ENCODE assay signal across 8 mouse cellular contexts in the genomic region with DNA sequence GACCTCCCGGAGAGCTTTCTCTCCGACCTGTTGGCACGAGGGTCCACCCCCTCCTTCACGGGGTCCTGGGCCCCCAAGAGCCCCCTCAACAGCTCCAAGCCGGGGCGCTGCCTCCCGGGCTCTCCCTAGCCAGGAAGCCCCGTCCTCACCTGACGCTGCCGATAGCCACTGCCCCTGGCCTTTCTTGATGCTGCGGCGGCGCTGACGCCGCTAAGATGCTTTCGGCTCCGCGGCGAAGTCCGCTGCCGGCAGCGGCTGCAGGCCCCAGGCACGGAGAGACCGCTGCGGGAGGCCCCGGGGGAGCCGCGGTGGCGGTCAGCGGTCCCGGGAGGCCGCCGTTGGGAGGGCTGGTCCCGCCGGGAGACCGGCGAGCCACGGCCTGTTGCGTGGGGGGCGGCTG. TPM values are rescaled to one million over a fixed set of nuclear protein-coding genes. Genes with fewer than 3 reads are reported as not detected.
DNase-seq lines count a peak whose midpoint lies in the region; ATAC-seq and TF ChIP-seq lines count a peak whose summit lies in the region.

No protein-coding gene starts in this region.

- no peaks in the 10 kb centered on the region for H3K27me3 ChIP-seq in cerebellum, adult 2 months (ENCODE audit: control insufficient read depth, insufficient read depth, low read length)
- H3K27me3 ChIP-seq in spleen, adult 2 months (ENCODE audit: control insufficient read depth, insufficient read depth, low read length) = no peaks in the 10 kb centered on the region
- H3K27me3 ChIP-seq in liver, embryonic 11.5 days (replicated peaks; ENCODE audit: control insufficient read depth, insufficient read depth, low read length) = no peaks in the 10 kb centered on the region
- H3K27me3 ChIP-seq in stomach, embryonic 16.5 days (ENCODE audit: control insufficient read depth, insufficient read depth, low read length) = no peaks in the 10 kb centered on the region

- TF ChIP-seq POLR2A in cerebellum, adult 2 months (IDR thresholded peaks at IDR 0.05; ENCODE audit: borderline replicate concordance, insufficient read depth, low read length) = no peak
- no peak for TF ChIP-seq POLR2A in spleen, adult 2 months (IDR thresholded peaks at IDR 0.05; ENCODE audit: low read depth, low read length)

- 2% methylated on average over 40 of the region's 40 CpGs for WGBS in cerebellum, adult 2 months
- under 1% methylated on average over 40 of the region's 40 CpGs for WGBS in spleen, adult 2 months
- 0% methylated on average over 39 of the region's 40 CpGs for WGBS in liver, embryonic 11.5 days
- under 1% methylated on average over 40 of the region's 40 CpGs for WGBS in stomach, embryonic 16.5 days

- H3K9ac ChIP-seq in liver, embryonic 11.5 days (ENCODE audit: low read depth, low read length) = peak overlapping the region; percentile 99
- H3K9ac ChIP-seq in stomach, embryonic 16.5 days (ENCODE audit: low read length) = peak overlapping the region; percentile 100

- H3K4me2 ChIP-seq in liver, embryonic 11.5 days = peak overlapping the region; percentile 85
- H3K4me2 ChIP-seq in stomach, embryonic 16.5 days (ENCODE audit: low read depth, low read length) = peak overlapping the region; percentile 39

- H3K27ac ChIP-seq in cerebellum, adult 2 months (ENCODE audit: insufficient read depth, low read length) = peak overlapping the region; percentile 76
- peak overlapping the region; percentile 95 for H3K27ac ChIP-seq in spleen, adult 2 months (ENCODE audit: insufficient read depth, low read length)
- H3K27ac ChIP-seq in liver, embryonic 11.5 days (ENCODE audit: low read depth, low read length) = peak overlapping the region; percentile 100
- H3K27ac ChIP-seq in stomach, embryonic 16.5 days (ENCODE audit: low read length) = peak overlapping the region; percentile 99

- ATAC-seq in liver, embryonic 11.5 days (replicated peaks; ENCODE audit: low FRiP score) = no peak
- ATAC-seq in stomach, embryonic 16.5 days (ENCODE audit: insufficient read depth, low FRiP score) = no peak
- no peak for ATAC-seq in cerebellum, adult (ENCODE audit: insufficient number of reproducible peaks, low FRiP score, low TSS enrichment)

- peak overlapping the region; percentile 73 for H3K4me3 ChIP-seq in cerebellum, adult 2 months (replicated peaks; ENCODE audit: insufficient read depth, low read depth, low read length)
- peak overlapping the region; percentile 99 for H3K4me3 ChIP-seq in spleen, adult 2 months (ENCODE audit: extremely low read depth, insufficient read depth, insufficient read length)
- H3K4me3 ChIP-seq in liver, embryonic 11.5 days (ENCODE audit: low read depth, low read length) = peak overlapping the region; percentile 98
- peak overlapping the region; percentile 94 for H3K4me3 ChIP-seq in stomach, embryonic 16.5 days (replicated peaks; ENCODE audit: low read length)

- H3K9me3 ChIP-seq in liver, embryonic 11.5 days (ENCODE audit: control insufficient read depth, low read length) = no peaks in the 10 kb centered on the region
- no peaks in the 10 kb centered on the region for H3K9me3 ChIP-seq in stomach, embryonic 16.5 days (replicated peaks; ENCODE audit: control insufficient read depth, low read length)

- DNase-seq in cerebellum, adult 2 months = no peak
- DNase-seq in cerebellum, adult 11-12 months = no peak
- DNase-seq in spleen, adult 2 months (ENCODE audit: low read depth in 1 of 2, low spot score in 2 of 2) = no peak
- DNase-seq in spleen, postnatal 4 days (ENCODE audit: low spot score in 2 of 2) = no peak
- DNase-seq in liver, embryonic 11.5 days (ENCODE audit: low spot score) = no peak
- DNase-seq in left cerebral cortex, postnatal 25 days (ENCODE audit: low spot score in 2 of 2) = no peak

- intact Hi-C loops in left cerebral cortex, postnatal 25 days (cut with DNase I) = loop anchor here (1.0 to 5.0 kb wide), 4 partner anchors 15 to 295 kb away; a partner anchor contains a TSS

- H3K36me3 ChIP-seq in spleen, adult 2 months (ENCODE audit: control insufficient read depth, insufficient read depth, low read length) = peaks cover 23% of the 10 kb centered on the region
- H3K36me3 ChIP-seq in liver, embryonic 11.5 days (ENCODE audit: control insufficient read depth, insufficient read depth, low read length) = peaks cover 32% of the 10 kb centered on the region
- peaks cover 12% of the 10 kb centered on the region for H3K36me3 ChIP-seq in stomach, embryonic 16.5 days (ENCODE audit: control insufficient read depth, insufficient read depth, low read length)

- peaks cover 5% of the 10 kb centered on the region; the same call in 1 of the 2 replicates for H3K4me1 ChIP-seq in cerebellum, adult 2 months (ENCODE audit: control insufficient read depth, insufficient read depth, low read length)
- no peaks in the 10 kb centered on the region for H3K4me1 ChIP-seq in spleen, adult 2 months (ENCODE audit: control insufficient read depth, insufficient read depth, insufficient read length)
- H3K4me1 ChIP-seq in liver, embryonic 11.5 days (replicated peaks; ENCODE audit: control insufficient read depth, insufficient read depth, low read length) = peaks cover 13% of the 10 kb centered on the region
- H3K4me1 ChIP-seq in stomach, embryonic 16.5 days (ENCODE audit: control insufficient read depth, insufficient read depth, low read length) = peaks cover 5% of the 10 kb centered on the region; the same call in 1 of the 2 replicates

- no peak for TF ChIP-seq CTCF in cerebellum, adult 2 months (IDR thresholded peaks at IDR 0.05; ENCODE audit: borderline replicate concordance, insufficient read depth, low read depth, low read length)
- TF ChIP-seq CTCF in spleen, adult 2 months (IDR thresholded peaks at IDR 0.05; ENCODE audit: extremely low read depth, insufficient read depth, insufficient read length, insufficient replicate concordance) = no peak

RNA-seq across cellular contexts. Expression of a gene that starts 0.5 kb away (rescaled TPM):
- polyA plus RNA-seq in cerebellum, adult 2 months (2012; rRNA removed) = 139 and 154 TPM in 2 replicates
- 208 and 311 TPM in 2 replicates for polyA plus RNA-seq in spleen, adult 2 months (2012; rRNA removed)
- polyA plus RNA-seq in liver, embryonic 11.5 days (2014; fragmentation: Nextera tagmentation; extraction: Ambion mirVana) = 71.4 and 75.7 TPM in 2 replicates
- polyA plus RNA-seq in stomach, embryonic 16.5 days (2015; fragmentation: Nextera tagmentation; extraction: Ambion mirVana) = 31.2 and 33.4 TPM in 2 replicates
- total RNA-seq in left cerebral cortex, postnatal 25 days (2021) = 100 to 1,000 TPM; 114 TPM

RNA-seq across cellular contexts. Expression of a gene that starts 15.6 kb away (rescaled TPM):
- polyA plus RNA-seq in cerebellum, adult 2 months (2012; rRNA removed) = 123 and 124 TPM in 2 replicates
- polyA plus RNA-seq in spleen, adult 2 months (2012; rRNA removed) = 51.8 and 58.1 TPM in 2 replicates
- 193 and 211 TPM in 2 replicates for polyA plus RNA-seq in liver, embryonic 11.5 days (2014; fragmentation: Nextera tagmentation; extraction: Ambion mirVana)
- 140 and 154 TPM in 2 replicates for polyA plus RNA-seq in stomach, embryonic 16.5 days (2015; fragmentation: Nextera tagmentation; extraction: Ambion mirVana)
- total RNA-seq in left cerebral cortex, postnatal 25 days (2021) = 10 to 100 TPM; 76.3 to 92.6 TPM

RNA-seq across cellular contexts. Expression of a gene that starts 27.5 kb away (rescaled TPM):
- 69.0 and 69.5 TPM in 2 replicates for polyA plus RNA-seq in cerebellum, adult 2 months (2012; rRNA removed)
- 53.4 and 67.4 TPM in 2 replicates for polyA plus RNA-seq in spleen, adult 2 months (2012; rRNA removed)
- 26.2 and 26.4 TPM in 2 replicates for polyA plus RNA-seq in liver, embryonic 11.5 days (2014; fragmentation: Nextera tagmentation; extraction: Ambion mirVana)
- polyA plus RNA-seq in stomach, embryonic 16.5 days (2015; fragmentation: Nextera tagmentation; extraction: Ambion mirVana) = 40.9 and 42.1 TPM in 2 replicates
- total RNA-seq in left cerebral cortex, postnatal 25 days (2021) = 10 to 100 TPM; 74.1 to 78.9 TPM

RNA-seq across cellular contexts. Expression of a gene that starts 39.8 kb away (rescaled TPM):
- polyA plus RNA-seq in cerebellum, adult 2 months (2012; rRNA removed) = 0.38 and 0.46 TPM in 2 replicates
- 2.4 and 2.6 TPM in 2 replicates for polyA plus RNA-seq in spleen, adult 2 months (2012; rRNA removed)
- 1.3 TPM in 2 replicates for polyA plus RNA-seq in liver, embryonic 11.5 days (2014; fragmentation: Nextera tagmentation; extraction: Ambion mirVana)
- polyA plus RNA-seq in stomach, embryonic 16.5 days (2015; fragmentation: Nextera tagmentation; extraction: Ambion mirVana) = 4.0 and 110 TPM in 2 replicates
- total RNA-seq in left cerebral cortex, postnatal 25 days (2021) = under 1 TPM; 0.32 to 0.39 TPM
